Mouse (Mus musculus) kidney, postnatal 0 days (tissue): ENCODE results near the gene Zfp583. TPM values are rescaled to one million over a fixed set of nuclear protein-coding genes. Genes with fewer than 3 reads are reported as not detected.
A peak's percentile ranks its signal among the peaks of the same experiment; 100 is the strongest.

Source experiments
- ATAC-seq: fragments of 200-750 bp; cut with Nextera tagmentation; replicated peaks from 2 replicates; pipeline ENCODE4 v1.8.0; 2017; ENCODE audit warnings: low read depth, moderate number of reproducible peaks, moderate TSS enrichment, moderate library complexity; ENCODE audit not compliant: low FRiP score
- DNase-seq: peaks from one replicate; pipeline ENCODE4 v3.0.0-alpha.2; 2016; ENCODE audit warnings: low spot score
- H3K27ac ChIP-seq: fragments of 300-500 bp; sonication (generic); 2 replicates; pipeline ENCODE4 v1.5.1; 2014; ENCODE audit warnings: mild to moderate bottlenecking
- H3K27me3 ChIP-seq: fragments of 300-500 bp; sonication (generic); 2 replicates; pipeline ENCODE4 v1.6.1; 2014; ENCODE audit warnings: low read length, mixed read lengths; ENCODE audit not compliant: insufficient read depth
- H3K36me3 ChIP-seq: fragments of 300-500 bp; sonication (generic); 2 replicates; pipeline ENCODE4 v1.6.1; 2014; ENCODE audit warnings: low read length, mixed read lengths; ENCODE audit not compliant: insufficient read depth
- H3K4me1 ChIP-seq: fragments of 300-500 bp; sonication (generic); replicated peaks from 2 replicates; pipeline ENCODE4 v1.6.1; 2014; ENCODE audit warnings: antibody characterized with exemption, low read length, mixed read lengths; ENCODE audit not compliant: insufficient read depth
- H3K4me2 ChIP-seq: fragments of 300-500 bp; sonication (generic); 2 replicates; pipeline ENCODE4 v1.6.1; 2014; ENCODE audit warnings: mild to moderate bottlenecking, low read length, moderate library complexity, mixed read lengths
- H3K4me3 ChIP-seq: fragments of 300-500 bp; sonication (generic); replicated peaks from 2 replicates; pipeline ENCODE4 v1.5.1; 2014; ENCODE audit warnings: low read depth, low read length
- H3K9ac ChIP-seq: fragments of 300-500 bp; sonication (generic); 2 replicates; pipeline ENCODE4 v1.6.1; 2014; ENCODE audit warnings: low read depth, low read length
- H3K9me3 ChIP-seq: fragments of 300-500 bp; sonication (generic); replicated peaks from 2 replicates; pipeline ENCODE4 v1.6.1; 2016; ENCODE audit warnings: low read length, inconsistent platforms, mixed read lengths
- CTCF ChIP-seq: IDR thresholded peaks from 2 replicates; pipeline ENCODE4 v1.5.1; 2016; ENCODE audit warnings: antibody characterized with exemption, low read depth, mild to moderate bottlenecking, moderate library complexity
- WGBS: fragments of 180-500 bp; shearing (Covaris S2); extraction: QIAGEN DNeasy Blood & Tissue Kit; methylation state at CpG from one replicate; pipeline ENCODE4 v1.1.7; 2014; 5-methylcytosine and 5-hydroxymethylcytosine counted together
- polyA plus RNA-seq: library from polyadenylated mRNA; unstranded; fragments of >200 nt; fragmentation: Nextera tagmentation; extraction: Ambion mirVana; gene quantifications from 2 replicates; pipeline ENCODE4 v1.2.1, GENCODE M21; 2015

Gene Zfp583
- polyA plus RNA-seq, 1 experiment from 2014 or later = 4.2 TPM

GRCm38 (mm10) chr7:6282749-6283148, 48.3 kb downstream of the Zfp583 start:
- peaks cover 5% of the 10 kb centered on the region; the same call in 1 of the 2 replicates for H3K4me1 ChIP-seq
- no peaks in the 10 kb centered on the region for H3K27me3 ChIP-seq
- no peak overlapping the region for H3K27ac ChIP-seq
- ATAC-seq = no peak
- peak overlapping the region; percentile 73 for H3K4me2 ChIP-seq
- peak; percentile 78 for TF ChIP-seq CTCF
- no peaks in the 10 kb centered on the region for H3K36me3 ChIP-seq
- WGBS = 3% methylated on average over 1 of the region's 1 CpGs
- H3K4me3 ChIP-seq = peak overlapping the region; percentile 55
- no peaks in the 10 kb centered on the region for H3K9me3 ChIP-seq
- DNase-seq = peak; percentile 90
- H3K9ac ChIP-seq = no peak overlapping the region

GRCm38 (mm10) chr7:6277906-6278305, 53.2 kb downstream of the Zfp583 start:
- DNase-seq (no peak), ATAC-seq (no peak)
- Histone ChIP-seq H3K4me3 (no peak overlapping the region), H3K27me3 (no peaks in the 10 kb centered on the region), H3K4me1 (no peaks in the 10 kb centered on the region), H3K4me2 (no peak overlapping the region), H3K9me3 (no peaks in the 10 kb centered on the region), H3K27ac (no peak overlapping the region), H3K36me3 (no peaks in the 10 kb centered on the region), H3K9ac (no peak overlapping the region)
- 36% methylated on average over 3 of the region's 3 CpGs for WGBS
- TF ChIP-seq CTCF = no peak

- WGBS = 73% methylated on average over 8 of the region's 8 CpGs
- no peak overlapping the region for H3K4me3 ChIP-seq
- no peaks in the 10 kb centered on the region for H3K36me3 ChIP-seq
These were observed 65.4 kb downstream of the Zfp583 start for GRCm38 (mm10) chr7:6265695-6266094.

More at GRCm38 (mm10) chr7:6265695-6266094, 65.4 kb downstream of the Zfp583 start:
- no peak for ATAC-seq
- peak; percentile 61 for TF ChIP-seq CTCF
- Histone ChIP-seq H3K9ac (no peak overlapping the region), H3K4me1 (no peaks in the 10 kb centered on the region), H3K4me2 (no peak overlapping the region), H3K27ac (no peak overlapping the region), H3K9me3 (no peaks in the 10 kb centered on the region), H3K27me3 (no peaks in the 10 kb centered on the region)
- DNase-seq = peak; percentile 21

Other genes starting within 250 kb of the Zfp583 start
- 60.1 and 72.0 TPM in 2 replicates for gene Zfp787, start 175.3 kb downstream of the Zfp583 start, polyA plus RNA-seq
- 66.2 and 66.3 TPM in 2 replicates for gene Zfp444, start 159.1 kb downstream of the Zfp583 start, polyA plus RNA-seq
- not detected in 2 replicates for gene Galp, start 134.2 kb downstream of the Zfp583 start, polyA plus RNA-seq
- gene Zscan5b, start 109.0 kb downstream of the Zfp583 start, polyA plus RNA-seq = not detected in 2 replicates
- not detected in 2 replicates for gene Epp13, start 78.6 kb downstream of the Zfp583 start, polyA plus RNA-seq
- 4.8 and 4.9 TPM in 2 replicates for gene Zfp667, start 44.7 kb downstream of the Zfp583 start, polyA plus RNA-seq
- gene Gm3854, start 12.5 kb upstream of the Zfp583 start, polyA plus RNA-seq = 0.39 and 0.64 TPM in 2 replicates
- 1.4 and 2.0 TPM in 2 replicates for gene Zfp78, start 32.0 kb upstream of the Zfp583 start, polyA plus RNA-seq
- 6.2 and 7.4 TPM in 2 replicates for gene Zfp28, start 52.0 kb upstream of the Zfp583 start, polyA plus RNA-seq
- gene Smim17, start 67.4 kb upstream of the Zfp583 start, polyA plus RNA-seq = not detected in 2 replicates
- not detected in 2 replicates for gene Gm20715, start 79.0 kb upstream of the Zfp583 start, polyA plus RNA-seq
- not detected in 2 replicates for gene Olfr1344, start 107.4 kb upstream of the Zfp583 start, polyA plus RNA-seq
- not detected in 2 replicates for gene Olfr1336, start 124.9 kb upstream of the Zfp583 start, polyA plus RNA-seq
- gene Olfr1346, start 135.8 kb upstream of the Zfp583 start, polyA plus RNA-seq = not detected in 2 replicates
- gene Olfr5, start 155.7 kb upstream of the Zfp583 start, polyA plus RNA-seq = not detected in 2 replicates
- gene Olfr1347, start 168.5 kb upstream of the Zfp583 start, polyA plus RNA-seq = not detected in 2 replicates
- gene Olfr1348, start 177.5 kb upstream of the Zfp583 start, polyA plus RNA-seq = not detected in 2 replicates
- gene Olfr1349, start 191.7 kb upstream of the Zfp583 start, polyA plus RNA-seq = not detected in 2 replicates
- not detected in 2 replicates for gene Olfr1350, start 233.6 kb upstream of the Zfp583 start, polyA plus RNA-seq